Mouse (Mus musculus): Measurements from ENCODE around the gene Pax9. TPM values are rescaled to one million over a fixed set of nuclear protein-coding genes. Genes with fewer than 3 reads are reported as not detected.
A peak's percentile ranks its signal among the peaks of the same experiment; 100 is the strongest.

The Pax9 gene
- polyA plus RNA-seq, 1 experiment from 2014 or later = 0.04 TPM

DNA sequence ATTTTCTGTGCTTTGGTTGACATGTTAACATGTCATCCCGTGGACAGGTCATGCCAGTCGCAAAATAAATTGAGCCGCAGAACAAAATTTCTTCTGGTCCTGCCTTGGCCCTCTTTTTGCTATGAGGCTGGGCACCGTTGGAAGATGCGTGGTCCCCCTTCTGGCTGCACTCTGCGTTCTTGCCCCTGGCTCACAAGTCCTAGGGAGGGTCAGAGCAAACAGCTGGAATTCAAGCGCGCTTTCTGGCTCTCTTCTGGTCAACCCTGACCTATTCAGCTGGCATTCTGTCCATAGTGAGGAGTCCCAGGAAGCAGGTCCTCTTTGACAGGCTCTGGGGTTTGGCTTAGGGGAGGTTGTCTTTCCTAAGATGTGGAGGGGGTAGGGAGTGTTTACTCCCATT is 2.6 kb upstream of the Pax9 start:
- Histone ChIP-seq H3K27me3 (replicated peaks; ENCODE audit: control insufficient read depth, insufficient read depth, low read length) (peaks cover 72% of the 10 kb centered on the region), H3K4me1 (ENCODE audit: control insufficient read depth, insufficient read depth, low read depth, low read length) (no peaks in the 10 kb centered on the region), H3K36me3 (ENCODE audit: control insufficient read depth, insufficient read depth, low read length) (no peaks in the 10 kb centered on the region), H3K9me3 (ENCODE audit: control insufficient read depth, low read length) (peaks cover 3% of the 10 kb centered on the region), H3K4me2 (ENCODE audit: low read length) (no peak overlapping the region), H3K9ac (ENCODE audit: low read depth, low read length) (no peak overlapping the region), H3K4me3 (ENCODE audit: low read length) (no peak overlapping the region), H3K27ac (ENCODE audit: low read depth, low read length) (no peak overlapping the region)
- WGBS = 1% methylated on average over 8 of the region's 8 CpGs
- no peak for ATAC-seq

DNA sequence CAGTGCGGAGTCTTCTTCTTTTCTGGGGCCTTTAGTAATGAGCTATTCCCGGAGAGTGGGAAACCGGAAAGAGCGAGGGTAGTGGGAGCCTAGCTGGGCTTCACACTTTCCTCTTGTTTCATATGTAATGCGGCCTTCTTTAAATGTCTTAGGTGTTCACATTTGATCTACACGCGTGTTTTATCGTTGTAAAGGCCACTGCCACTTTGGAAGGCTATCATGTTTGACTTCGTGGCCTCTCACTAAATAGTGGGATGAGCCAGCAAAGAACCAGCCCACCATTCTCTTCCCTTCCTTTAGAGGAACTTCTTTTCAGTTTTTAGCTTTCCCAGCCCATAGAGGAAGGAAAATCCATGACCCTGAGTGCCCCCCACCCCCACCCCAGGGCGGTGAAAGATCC is 2.2 kb upstream of the Pax9 start:
- H3K27ac ChIP-seq (ENCODE audit: low read depth, low read length) = no peak overlapping the region
- H3K36me3 ChIP-seq (ENCODE audit: control insufficient read depth, insufficient read depth, low read length) = no peaks in the 10 kb centered on the region
- ATAC-seq = no peak
- H3K4me1 ChIP-seq (ENCODE audit: control insufficient read depth, insufficient read depth, low read depth, low read length) = no peaks in the 10 kb centered on the region
- H3K9me3 ChIP-seq (ENCODE audit: control insufficient read depth, low read length) = peaks cover 3% of the 10 kb centered on the region
- no peak overlapping the region for H3K4me2 ChIP-seq (ENCODE audit: low read length)
- peaks cover 68% of the 10 kb centered on the region for H3K27me3 ChIP-seq (replicated peaks; ENCODE audit: control insufficient read depth, insufficient read depth, low read length)
- no peak overlapping the region for H3K4me3 ChIP-seq (ENCODE audit: low read length)
- no peak overlapping the region for H3K9ac ChIP-seq (ENCODE audit: low read depth, low read length)
- WGBS = under 1% methylated on average over 10 of the region's 10 CpGs

DNA sequence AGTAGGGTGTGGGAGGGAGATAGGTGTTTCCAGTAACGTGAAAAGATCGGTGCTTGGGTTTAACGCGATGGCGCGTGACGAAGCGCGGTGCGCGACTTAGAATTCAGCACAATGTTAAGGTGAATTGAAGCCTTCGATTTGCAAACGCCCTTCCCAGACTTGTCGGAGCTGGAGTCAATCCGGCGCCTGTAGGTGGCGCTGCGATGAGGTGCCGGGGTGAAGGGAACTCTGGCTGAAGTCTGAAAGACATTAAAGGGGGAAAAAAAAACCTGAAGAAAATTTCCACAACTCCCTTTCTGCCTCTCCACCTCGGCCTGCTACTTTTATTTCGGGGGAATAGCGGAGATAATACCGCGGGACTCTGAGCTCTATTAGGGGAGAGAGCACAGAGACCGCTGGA is 1.8 kb upstream of the Pax9 start:
- H3K4me1 ChIP-seq (ENCODE audit: control insufficient read depth, insufficient read depth, low read depth, low read length) = no peaks in the 10 kb centered on the region
- no peak overlapping the region for H3K4me2 ChIP-seq (ENCODE audit: low read length)
- H3K27ac ChIP-seq (ENCODE audit: low read depth, low read length) = no peak overlapping the region
- ATAC-seq = no peak
- H3K9me3 ChIP-seq (ENCODE audit: control insufficient read depth, low read length) = peaks cover 3% of the 10 kb centered on the region
- no peak overlapping the region for H3K4me3 ChIP-seq (ENCODE audit: low read length)
- no peak overlapping the region for H3K9ac ChIP-seq (ENCODE audit: low read depth, low read length)
- H3K36me3 ChIP-seq (ENCODE audit: control insufficient read depth, insufficient read depth, low read length) = no peaks in the 10 kb centered on the region
- under 1% methylated on average over 25 of the region's 25 CpGs for WGBS
- H3K27me3 ChIP-seq (replicated peaks; ENCODE audit: control insufficient read depth, insufficient read depth, low read length) = peaks cover 67% of the 10 kb centered on the region

DNA sequence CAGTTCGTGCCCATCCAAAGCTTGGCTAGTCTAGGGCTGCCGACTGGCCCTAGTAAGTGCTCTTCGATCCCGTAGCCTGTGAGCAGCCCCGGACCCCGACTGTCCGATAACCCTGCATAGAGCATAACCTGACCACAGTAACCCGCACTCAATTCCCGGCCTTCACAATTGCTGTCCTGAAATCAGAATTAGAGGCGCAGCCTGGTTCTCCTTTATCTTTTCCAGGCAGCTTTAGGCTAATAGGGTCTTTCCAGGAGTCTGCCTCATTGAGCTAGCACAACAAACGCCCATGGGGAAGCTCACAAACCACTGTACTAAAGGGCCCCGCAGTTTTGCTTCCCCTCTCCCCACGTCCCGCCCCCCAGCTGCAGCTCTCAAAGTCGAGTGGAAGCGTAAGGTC is 1.2 kb upstream of the Pax9 start:
- Histone ChIP-seq H3K4me3 (ENCODE audit: low read length) (no peak overlapping the region), H3K4me2 (ENCODE audit: low read length) (no peak overlapping the region), H3K36me3 (ENCODE audit: control insufficient read depth, insufficient read depth, low read length) (no peaks in the 10 kb centered on the region), H3K9me3 (ENCODE audit: control insufficient read depth, low read length) (peaks cover 3% of the 10 kb centered on the region), H3K4me1 (ENCODE audit: control insufficient read depth, insufficient read depth, low read depth, low read length) (no peaks in the 10 kb centered on the region), H3K9ac (ENCODE audit: low read depth, low read length) (no peak overlapping the region), H3K27me3 (replicated peaks; ENCODE audit: control insufficient read depth, insufficient read depth, low read length) (peaks cover 68% of the 10 kb centered on the region), H3K27ac (ENCODE audit: low read depth, low read length) (no peak overlapping the region)
- 3% methylated on average over 16 of the region's 16 CpGs for WGBS
- ATAC-seq = no peak

DNA sequence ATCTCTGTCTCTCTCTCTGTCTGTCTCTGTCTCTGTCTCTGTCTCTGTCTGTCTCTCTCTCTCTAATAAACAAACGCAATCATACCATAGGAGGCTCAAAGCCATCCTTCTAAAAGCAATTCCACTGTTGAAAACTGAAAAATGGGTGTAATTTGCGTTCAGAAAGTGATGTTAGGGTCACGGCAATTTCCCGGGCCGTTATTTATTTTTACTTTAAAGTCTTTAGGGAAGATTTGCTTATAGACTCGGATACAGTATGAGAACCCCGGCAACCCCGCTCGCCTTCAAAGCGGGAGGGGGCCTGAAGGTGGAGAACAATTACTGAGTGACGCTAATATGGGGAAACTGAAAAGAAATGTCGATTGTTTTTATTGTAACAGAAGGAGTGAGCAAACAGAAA is 566 bp upstream of the Pax9 start:
- Histone ChIP-seq H3K4me2 (ENCODE audit: low read length) (no peak overlapping the region), H3K9ac (ENCODE audit: low read depth, low read length) (no peak overlapping the region), H3K4me1 (ENCODE audit: control insufficient read depth, insufficient read depth, low read depth, low read length) (peaks cover 3% of the 10 kb centered on the region), H3K36me3 (ENCODE audit: control insufficient read depth, insufficient read depth, low read length) (no peaks in the 10 kb centered on the region), H3K27ac (ENCODE audit: low read depth, low read length) (no peak overlapping the region), H3K27me3 (replicated peaks; ENCODE audit: control insufficient read depth, insufficient read depth, low read length) (peaks cover 68% of the 10 kb centered on the region), H3K4me3 (ENCODE audit: low read length) (no peak overlapping the region), H3K9me3 (ENCODE audit: control insufficient read depth, low read length) (peaks cover 3% of the 10 kb centered on the region)
- ATAC-seq = no peak
- 1% methylated on average over 12 of the region's 12 CpGs for WGBS

DNA sequence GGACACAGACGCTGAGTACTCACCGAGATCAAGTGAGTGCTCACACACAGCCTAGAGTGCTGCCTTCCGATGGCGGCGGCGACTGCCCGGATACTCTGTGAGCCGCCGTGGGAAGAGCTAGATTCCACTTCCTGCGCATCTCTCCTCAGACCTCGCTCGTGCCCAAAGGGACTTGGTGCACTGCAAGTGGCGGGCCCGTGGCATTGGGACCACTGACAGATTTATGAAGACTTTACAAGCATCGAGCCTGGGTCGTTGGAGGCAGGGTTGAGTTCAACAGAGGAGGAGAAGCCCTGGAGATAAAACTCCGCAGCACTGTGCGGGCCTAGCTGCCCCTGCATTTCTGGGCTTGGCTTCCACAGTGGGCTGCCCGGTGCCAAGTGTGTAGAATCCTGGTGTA is 969 bp downstream of the Pax9 start:
- Histone ChIP-seq H3K27ac (ENCODE audit: low read depth, low read length) (no peak overlapping the region), H3K4me2 (ENCODE audit: low read length) (no peak overlapping the region), H3K27me3 (replicated peaks; ENCODE audit: control insufficient read depth, insufficient read depth, low read length) (peaks cover 68% of the 10 kb centered on the region), H3K9ac (ENCODE audit: low read depth, low read length) (no peak overlapping the region), H3K36me3 (ENCODE audit: control insufficient read depth, insufficient read depth, low read length) (no peaks in the 10 kb centered on the region), H3K9me3 (ENCODE audit: control insufficient read depth, low read length) (no peaks in the 10 kb centered on the region), H3K4me1 (ENCODE audit: control insufficient read depth, insufficient read depth, low read depth, low read length) (peaks cover 11% of the 10 kb centered on the region), H3K4me3 (ENCODE audit: low read length) (no peak overlapping the region)
- ATAC-seq = no peak
- 6% methylated on average over 19 of the region's 19 CpGs for WGBS

DNA sequence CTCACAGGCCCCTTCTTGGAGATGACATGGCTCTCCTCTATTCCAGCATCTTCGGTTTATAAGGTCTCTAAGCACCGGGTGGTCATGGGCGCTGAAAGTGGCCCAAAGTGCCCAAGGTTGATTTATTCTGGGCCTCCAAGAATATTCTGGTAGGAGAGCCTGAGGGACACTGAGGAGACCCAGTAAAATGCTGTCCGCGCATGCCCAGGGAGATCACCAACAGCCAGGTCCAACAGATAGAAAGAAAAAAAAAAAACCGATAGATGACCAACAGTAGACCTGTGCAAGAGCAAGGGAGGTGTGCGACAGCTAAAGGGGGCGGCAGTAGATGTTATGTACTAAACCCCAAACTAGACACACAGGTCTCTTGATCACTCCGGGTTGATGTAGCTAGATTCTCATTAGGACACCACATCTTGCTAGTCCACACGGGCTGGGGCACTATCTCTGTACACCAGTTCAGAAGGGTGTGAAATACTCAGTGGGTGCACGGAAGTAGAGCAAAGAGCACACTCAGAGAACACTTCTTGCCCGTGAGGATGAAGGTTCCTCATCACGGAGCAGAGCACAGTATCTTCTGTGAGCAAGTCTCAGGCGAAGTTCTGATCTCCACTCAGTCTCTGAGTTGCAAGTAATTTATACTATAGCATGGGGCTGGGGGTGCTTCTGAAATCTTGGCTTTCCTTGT is 2.0 kb downstream of the Pax9 start:
- Histone ChIP-seq H3K4me3 (ENCODE audit: low read length) (no peak overlapping the region), H3K36me3 (ENCODE audit: control insufficient read depth, insufficient read depth, low read length) (no peaks in the 10 kb centered on the region), H3K9ac (ENCODE audit: low read depth, low read length) (no peak overlapping the region), H3K27ac (ENCODE audit: low read depth, low read length) (no peak overlapping the region), H3K4me1 (ENCODE audit: control insufficient read depth, insufficient read depth, low read depth, low read length) (peaks cover 11% of the 10 kb centered on the region), H3K9me3 (ENCODE audit: control insufficient read depth, low read length) (no peaks in the 10 kb centered on the region), H3K4me2 (ENCODE audit: low read length) (no peak overlapping the region), H3K27me3 (replicated peaks; ENCODE audit: control insufficient read depth, insufficient read depth, low read length) (peaks cover 67% of the 10 kb centered on the region)
- WGBS = 6% methylated on average over 14 of the region's 14 CpGs
- ATAC-seq = no peak

DNA sequence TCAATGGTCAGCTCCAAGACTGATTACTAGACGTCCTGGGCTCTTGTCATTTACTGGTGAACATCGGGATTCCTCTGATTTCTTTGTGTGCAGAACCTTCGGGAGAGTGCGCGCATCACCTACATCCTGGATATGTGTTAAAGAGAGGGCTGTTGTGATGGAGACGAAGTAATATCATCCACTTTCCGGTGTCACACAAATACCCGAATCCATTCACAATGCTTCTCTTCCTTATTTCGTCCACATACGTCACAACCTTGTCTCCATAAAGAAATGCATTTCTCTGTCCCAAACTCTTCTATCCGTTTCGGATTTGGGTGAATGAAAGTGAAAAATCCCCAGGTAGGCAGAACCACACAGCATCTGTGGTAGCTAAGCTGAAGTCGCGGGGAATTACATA is 2.8 kb downstream of the Pax9 start:
- Histone ChIP-seq H3K9me3 (ENCODE audit: control insufficient read depth, low read length) (no peaks in the 10 kb centered on the region), H3K4me3 (ENCODE audit: low read length) (no peak overlapping the region), H3K27ac (ENCODE audit: low read depth, low read length) (no peak overlapping the region), H3K9ac (ENCODE audit: low read depth, low read length) (no peak overlapping the region), H3K4me2 (ENCODE audit: low read length) (no peak overlapping the region), H3K27me3 (replicated peaks; ENCODE audit: control insufficient read depth, insufficient read depth, low read length) (peaks cover 64% of the 10 kb centered on the region), H3K4me1 (ENCODE audit: control insufficient read depth, insufficient read depth, low read depth, low read length) (peaks cover 11% of the 10 kb centered on the region), H3K36me3 (ENCODE audit: control insufficient read depth, insufficient read depth, low read length) (no peaks in the 10 kb centered on the region)
- ATAC-seq = no peak
- 4% methylated on average over 14 of the region's 14 CpGs for WGBS

DNA sequence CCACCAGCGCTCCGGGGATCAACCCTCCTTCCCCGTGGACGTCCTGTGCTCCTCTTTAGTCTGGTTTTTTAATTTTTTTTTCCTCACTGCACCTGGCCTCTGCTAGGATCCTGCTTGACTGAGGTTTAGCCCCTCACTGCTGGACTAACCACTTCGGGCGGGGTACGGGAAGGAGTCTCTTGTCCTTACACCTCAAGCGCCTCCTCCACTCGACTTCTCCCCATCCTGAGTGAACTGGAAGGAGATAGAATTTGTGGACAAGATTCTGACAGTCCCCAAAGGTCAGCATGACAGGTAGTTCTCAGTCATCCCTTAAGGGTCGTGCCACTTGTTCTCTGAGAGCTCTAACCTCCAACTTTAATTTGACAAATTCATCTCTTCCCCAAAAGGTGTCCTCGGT is 3.4 kb downstream of the Pax9 start:
- Histone ChIP-seq H3K27me3 (replicated peaks; ENCODE audit: control insufficient read depth, insufficient read depth, low read length) (peaks cover 67% of the 10 kb centered on the region), H3K9ac (ENCODE audit: low read depth, low read length) (no peak overlapping the region), H3K4me1 (ENCODE audit: control insufficient read depth, insufficient read depth, low read depth, low read length) (peaks cover 11% of the 10 kb centered on the region), H3K27ac (ENCODE audit: low read depth, low read length) (no peak overlapping the region), H3K9me3 (ENCODE audit: control insufficient read depth, low read length) (no peaks in the 10 kb centered on the region), H3K4me3 (ENCODE audit: low read length) (peak overlapping the region; percentile 24), H3K4me2 (ENCODE audit: low read length) (peak overlapping the region; percentile 52), H3K36me3 (ENCODE audit: control insufficient read depth, insufficient read depth, low read length) (no peaks in the 10 kb centered on the region)
- ATAC-seq = no peak
- WGBS = 1% methylated on average over 11 of the region's 11 CpGs

All from hindbrain, embryonic 16.5 days (tissue).